Mouse (Mus musculus) embryonic facial prominence, embryonic 11.5 days (tissue): Measurements from ENCODE around the gene Sik3. TPM values are rescaled to one million over a fixed set of nuclear protein-coding genes. Genes with fewer than 3 reads are reported as not detected.

Source experiments
- ATAC-seq: fragments of 200-750 bp; cut with Nextera tagmentation; replicated peaks from 2 replicates; pipeline ENCODE4 v1.8.0; 2017; ENCODE audit warnings: low read depth; ENCODE audit not compliant: insufficient number of reproducible peaks, low FRiP score, low TSS enrichment
- DNase-seq: peaks from one replicate; pipeline ENCODE4 v3.0.0-alpha.2; 2015; ENCODE audit warnings: low spot score
- H3K27ac ChIP-seq: fragments of 300-500 bp; sonication (generic); replicated peaks from 2 replicates; pipeline ENCODE4 v1.5.1; 2014; ENCODE audit warnings: mild to moderate bottlenecking, low read depth, low read length, control low read depth
- H3K27me3 ChIP-seq: fragments of 300-500 bp; sonication (generic); 2 replicates; pipeline ENCODE4 v1.6.1; 2014; ENCODE audit warnings: mild to moderate bottlenecking, low read length, moderate library complexity, mixed read lengths; ENCODE audit not compliant: control insufficient read depth, insufficient read depth
- H3K36me3 ChIP-seq: fragments of 300-500 bp; sonication (generic); replicated peaks from 2 replicates; pipeline ENCODE4 v1.6.1; 2014; ENCODE audit warnings: low read depth, mild to moderate bottlenecking, low read length, moderate library complexity, mixed read lengths; ENCODE audit not compliant: control insufficient read depth, insufficient read depth
- H3K4me1 ChIP-seq: fragments of 300-500 bp; sonication (generic); 2 replicates; pipeline ENCODE4 v1.6.1; 2014; ENCODE audit warnings: low read length, mixed read lengths; ENCODE audit not compliant: control insufficient read depth, insufficient read depth
- H3K4me2 ChIP-seq: fragments of 300-500 bp; sonication (generic); 2 replicates; pipeline ENCODE4 v1.6.1; 2014; ENCODE audit warnings: low read depth, mild to moderate bottlenecking, control low read depth, low read length, moderate library complexity
- H3K4me3 ChIP-seq: fragments of 300-500 bp; sonication (generic); 2 replicates; pipeline ENCODE4 v1.5.1; 2014; ENCODE audit warnings: low read depth, low read length, control low read depth
- H3K9ac ChIP-seq: fragments of 300-500 bp; sonication (generic); replicated peaks from 2 replicates; pipeline ENCODE4 v1.6.1; 2014; ENCODE audit warnings: mild to moderate bottlenecking, control low read depth, low read length
- H3K9me3 ChIP-seq: fragments of 300-500 bp; sonication (generic); replicated peaks from 2 replicates; pipeline ENCODE4 v1.6.1; 2016; ENCODE audit warnings: mild to moderate bottlenecking, low read length, inconsistent platforms, mixed read lengths; ENCODE audit not compliant: control insufficient read depth
- WGBS: fragments of 180-500 bp; shearing (Covaris S2); extraction: QIAGEN DNeasy Blood & Tissue Kit; methylation state at CpG from one replicate; pipeline ENCODE4 v1.1.7; 2014; 5-methylcytosine and 5-hydroxymethylcytosine counted together
- polyA plus RNA-seq: library from polyadenylated mRNA; unstranded; fragments of >200 nt; fragmentation: Nextera tagmentation; extraction: Ambion mirVana; gene quantifications from 2 replicates; pipeline ENCODE4 v1.2.1, GENCODE M21; 2014

The Sik3 gene
- polyA plus RNA-seq, 1 experiment from 2014 or later, result 8.2 TPM

DNA sequence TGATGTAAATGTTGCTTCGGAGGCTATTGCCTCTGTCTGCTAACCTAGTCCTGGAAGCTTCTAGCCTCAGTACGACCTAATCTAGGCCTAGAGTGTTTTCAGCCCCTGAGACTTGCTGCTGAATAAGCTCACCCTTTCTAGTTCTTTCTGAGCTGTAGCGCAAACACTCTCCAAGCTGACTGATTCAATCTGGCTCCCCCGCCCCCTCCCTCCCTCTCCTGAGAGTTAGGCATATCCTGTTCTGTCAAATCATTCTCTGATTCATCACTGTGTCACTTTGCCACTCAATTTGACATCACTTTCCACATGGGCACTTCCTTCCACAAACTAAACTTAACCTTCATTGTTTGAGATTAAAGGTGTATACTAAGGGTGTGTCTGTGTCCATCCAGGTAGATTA is 164.0 kb downstream of the Sik3 start:
- no peak for ATAC-seq
- no peaks in the 10 kb centered on the region for H3K4me1 ChIP-seq
- no peak for DNase-seq
- no peak overlapping the region for H3K9ac ChIP-seq
- no peak overlapping the region for H3K27ac ChIP-seq
- no peak overlapping the region for H3K4me2 ChIP-seq
- H3K27me3 ChIP-seq, result no peaks in the 10 kb centered on the region
- H3K36me3 ChIP-seq, result no peaks in the 10 kb centered on the region
- no peaks in the 10 kb centered on the region for H3K9me3 ChIP-seq
- 87% methylated on average over 4 of the region's 4 CpGs for WGBS
- no peak overlapping the region for H3K4me3 ChIP-seq

DNA sequence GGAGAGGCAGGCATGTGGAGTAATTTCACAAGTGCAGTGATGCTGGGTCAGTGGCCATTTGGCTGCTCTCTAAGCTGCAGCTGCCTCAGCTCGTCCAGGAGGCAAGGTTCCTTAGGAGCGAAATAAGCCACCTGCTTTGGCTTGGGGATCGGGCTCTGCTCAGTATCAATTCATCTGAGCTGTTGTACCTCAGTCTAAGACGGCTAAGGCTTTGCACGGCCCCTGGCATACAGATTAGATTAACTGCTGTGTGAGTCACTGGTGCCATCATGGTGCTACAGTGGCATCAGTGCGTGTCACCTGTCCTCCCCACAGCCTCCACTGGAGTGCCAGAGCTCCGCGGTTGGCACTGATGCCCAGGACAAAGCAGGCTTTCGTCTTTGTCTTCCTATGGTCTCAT is 166.0 kb downstream of the Sik3 start:
- Histone ChIP-seq H3K36me3 (no peaks in the 10 kb centered on the region), H3K9me3 (no peaks in the 10 kb centered on the region), H3K27ac (no peak overlapping the region), H3K9ac (no peak overlapping the region), H3K4me1 (no peaks in the 10 kb centered on the region), H3K4me2 (no peak overlapping the region), H3K4me3 (no peak overlapping the region), H3K27me3 (no peaks in the 10 kb centered on the region)
- WGBS, result 91% methylated on average over 9 of the region's 9 CpGs
- no peak for DNase-seq
- ATAC-seq, result no peak

DNA sequence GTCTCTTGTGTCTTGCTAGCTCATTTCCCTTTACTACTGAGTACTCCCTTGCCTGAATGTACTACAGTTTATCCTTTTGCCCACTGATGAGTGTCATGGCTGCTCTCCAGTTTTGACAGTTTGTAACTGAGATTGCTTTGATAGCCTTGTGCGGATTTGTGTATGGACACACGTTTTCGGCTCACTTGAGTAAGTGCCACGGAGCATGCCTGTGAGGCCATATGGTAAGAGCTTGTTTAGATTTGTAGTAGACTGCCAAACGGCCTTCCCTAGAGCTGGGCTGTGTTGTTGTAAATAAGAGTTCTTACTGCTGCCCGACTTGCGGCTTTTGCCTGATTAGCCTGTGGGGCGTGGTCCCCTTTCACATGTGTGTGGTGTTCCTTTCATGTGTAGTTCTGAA is 168.7 kb downstream of the Sik3 start:
- H3K4me1 ChIP-seq, result no peaks in the 10 kb centered on the region
- no peak overlapping the region for H3K4me3 ChIP-seq
- H3K27ac ChIP-seq, result no peak overlapping the region
- no peak overlapping the region for H3K9ac ChIP-seq
- H3K36me3 ChIP-seq, result no peaks in the 10 kb centered on the region
- no peak overlapping the region for H3K4me2 ChIP-seq
- WGBS, result 83% methylated on average over 8 of the region's 8 CpGs
- no peak for DNase-seq
- H3K27me3 ChIP-seq, result no peaks in the 10 kb centered on the region
- ATAC-seq, result no peak
- H3K9me3 ChIP-seq, result no peaks in the 10 kb centered on the region

DNA sequence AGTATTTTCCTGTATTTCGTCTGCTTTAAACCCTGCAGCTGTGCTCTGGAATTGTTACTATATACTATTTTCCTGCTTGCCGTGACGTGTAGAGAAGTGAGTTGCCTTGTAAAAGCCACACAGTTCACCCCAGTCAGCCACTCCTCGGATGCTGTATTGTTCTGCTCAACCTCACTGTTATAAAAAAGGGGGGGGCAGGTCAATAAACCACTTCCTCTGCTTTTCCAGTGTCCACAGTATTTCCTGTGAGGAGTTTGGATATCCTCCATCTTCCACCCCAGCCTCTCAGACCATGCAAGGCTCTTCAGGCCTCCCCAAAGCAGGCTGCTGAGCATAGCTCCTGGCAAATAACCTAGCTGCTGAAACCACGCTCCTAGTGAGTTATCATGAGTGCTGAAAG is 171.9 kb downstream of the Sik3 start:
- Histone ChIP-seq H3K4me3 (no peak overlapping the region), H3K4me1 (no peaks in the 10 kb centered on the region), H3K36me3 (no peaks in the 10 kb centered on the region), H3K27ac (no peak overlapping the region), H3K9ac (no peak overlapping the region), H3K27me3 (no peaks in the 10 kb centered on the region), H3K9me3 (no peaks in the 10 kb centered on the region), H3K4me2 (no peak overlapping the region)
- no peak for DNase-seq
- no peak for ATAC-seq
- 80% methylated on average over 5 of the region's 5 CpGs for WGBS

DNA sequence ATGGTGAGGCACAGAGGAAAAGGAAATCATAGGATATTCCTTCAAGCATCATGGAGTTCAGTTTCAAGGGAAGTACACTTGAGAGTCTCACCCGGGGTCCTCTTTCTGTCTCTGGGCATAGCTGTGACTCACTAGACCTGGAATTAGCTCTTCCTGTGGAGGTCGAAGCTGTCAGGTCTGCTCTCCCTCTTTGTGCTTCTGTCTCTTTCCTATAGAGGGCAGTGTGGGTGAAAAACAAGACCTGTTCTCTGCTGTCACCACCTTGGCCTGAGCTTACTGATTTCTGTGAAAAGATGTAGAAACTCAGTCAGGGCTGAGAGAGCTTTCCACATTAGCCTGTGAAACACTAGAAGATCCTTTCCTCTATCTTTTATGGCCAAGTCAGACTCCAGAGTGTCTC is 172.6 kb downstream of the Sik3 start:
- Histone ChIP-seq H3K9me3 (no peaks in the 10 kb centered on the region), H3K4me2 (no peak overlapping the region), H3K4me3 (no peak overlapping the region), H3K27ac (no peak overlapping the region), H3K9ac (no peak overlapping the region), H3K4me1 (no peaks in the 10 kb centered on the region), H3K36me3 (no peaks in the 10 kb centered on the region), H3K27me3 (no peaks in the 10 kb centered on the region)
- DNase-seq, result peak; percentile 39
- WGBS, result 51% methylated on average over 2 of the region's 2 CpGs
- ATAC-seq, result no peak

DNA sequence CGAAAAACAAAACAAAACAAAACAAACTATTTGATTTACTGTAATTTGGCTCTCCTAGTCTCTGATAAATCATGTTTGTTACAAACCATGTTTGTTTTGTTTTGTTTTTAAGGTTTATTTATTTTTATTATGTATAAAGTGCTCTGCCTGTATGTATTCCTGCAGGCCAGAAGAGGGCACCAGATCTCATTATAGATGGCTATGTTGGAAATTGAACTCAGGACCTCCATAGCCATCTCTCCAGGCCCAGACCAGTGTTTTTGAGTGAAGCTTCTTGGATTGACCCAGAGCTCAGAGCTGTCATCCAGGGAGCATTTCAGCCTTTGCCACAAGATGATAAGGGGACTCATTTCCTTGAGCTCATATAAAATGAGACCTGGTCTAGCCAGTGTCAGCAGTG is 173.8 kb downstream of the Sik3 start:
- Histone ChIP-seq H3K9ac (no peak overlapping the region), H3K9me3 (no peaks in the 10 kb centered on the region), H3K4me1 (no peaks in the 10 kb centered on the region), H3K27me3 (no peaks in the 10 kb centered on the region), H3K4me2 (no peak overlapping the region), H3K36me3 (no peaks in the 10 kb centered on the region), H3K4me3 (no peak overlapping the region), H3K27ac (no peak overlapping the region)
- DNase-seq (no peak), ATAC-seq (no peak)
- 90% methylated on average over 1 of the region's 1 CpGs for WGBS

DNA sequence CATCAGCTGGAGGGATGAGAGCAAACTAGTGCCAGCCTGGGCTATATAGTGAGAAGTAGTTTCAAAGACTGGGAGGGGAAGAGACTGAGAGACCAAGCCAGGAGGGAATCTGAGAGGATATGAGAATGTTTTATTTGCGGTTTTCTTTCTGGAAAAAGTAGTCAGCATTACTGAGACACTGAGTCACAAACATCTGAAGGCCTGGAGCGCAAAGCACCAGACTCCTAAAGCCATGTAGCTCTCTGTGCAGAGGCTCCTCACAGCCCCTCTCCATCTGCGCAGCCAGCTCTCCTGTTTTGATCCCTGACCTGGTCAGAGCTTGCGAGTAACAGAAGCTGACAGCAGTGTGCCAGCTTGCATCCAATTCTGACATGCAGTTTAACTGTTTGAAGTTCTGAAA is 175.8 kb downstream of the Sik3 start:
- 81% methylated on average over 4 of the region's 4 CpGs for WGBS
- ATAC-seq (no peak), DNase-seq (no peak)
- H3K9me3 ChIP-seq, result no peaks in the 10 kb centered on the region
- H3K9ac ChIP-seq, result no peak overlapping the region
- H3K27ac ChIP-seq, result no peak overlapping the region
- no peaks in the 10 kb centered on the region for H3K36me3 ChIP-seq
- H3K4me2 ChIP-seq, result no peak overlapping the region
- no peaks in the 10 kb centered on the region for H3K27me3 ChIP-seq
- H3K4me1 ChIP-seq, result no peaks in the 10 kb centered on the region
- no peak overlapping the region for H3K4me3 ChIP-seq

DNA sequence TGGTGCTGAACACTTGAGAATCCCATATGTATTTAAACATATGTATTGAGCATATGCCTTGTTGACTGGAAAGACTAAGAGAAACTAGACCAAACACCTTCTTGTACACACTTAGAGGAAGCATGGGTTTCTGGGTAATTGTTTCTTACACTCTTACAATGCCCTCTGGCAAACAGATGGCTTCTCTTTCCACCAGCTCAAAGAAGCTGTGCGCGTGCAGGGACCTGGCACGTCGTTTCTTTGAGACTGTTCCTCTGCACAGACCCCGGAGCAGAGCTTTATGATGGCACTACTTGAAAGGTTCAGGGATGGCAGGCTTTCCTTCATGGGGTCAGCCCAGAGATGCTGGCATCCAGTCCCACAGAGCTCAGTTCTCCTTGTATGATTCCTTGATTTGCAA is 176.3 kb downstream of the Sik3 start:
- H3K36me3 ChIP-seq, result no peaks in the 10 kb centered on the region
- no peak for ATAC-seq
- no peaks in the 10 kb centered on the region for H3K4me1 ChIP-seq
- 61% methylated on average over 5 of the region's 5 CpGs for WGBS
- H3K9me3 ChIP-seq, result no peaks in the 10 kb centered on the region
- H3K4me2 ChIP-seq, result no peak overlapping the region
- H3K27me3 ChIP-seq, result no peaks in the 10 kb centered on the region
- H3K27ac ChIP-seq, result no peak overlapping the region
- H3K4me3 ChIP-seq, result no peak overlapping the region
- no peak overlapping the region for H3K9ac ChIP-seq
- no peak for DNase-seq

DNA sequence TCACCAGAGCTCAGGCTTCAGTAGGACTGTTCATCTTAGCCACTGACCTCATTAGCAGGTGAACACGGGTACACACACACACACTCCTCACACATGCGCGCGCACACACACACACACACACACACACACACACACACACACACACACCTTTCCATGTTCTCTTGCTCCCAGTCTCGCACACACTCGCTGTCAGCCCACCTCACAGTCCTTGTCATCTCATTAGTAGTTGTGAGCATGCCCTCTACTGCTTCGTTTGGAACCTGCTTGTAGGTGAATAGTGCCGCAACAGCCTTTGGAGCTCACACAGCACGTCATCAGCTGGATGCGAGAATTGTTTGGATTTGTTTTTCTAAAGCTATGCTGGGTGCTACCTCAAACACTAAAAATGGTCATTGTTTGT is 176.8 kb downstream of the Sik3 start:
- Histone ChIP-seq H3K4me1 (no peaks in the 10 kb centered on the region), H3K27ac (no peak overlapping the region), H3K4me2 (no peak overlapping the region), H3K9ac (no peak overlapping the region), H3K27me3 (no peaks in the 10 kb centered on the region), H3K9me3 (no peaks in the 10 kb centered on the region), H3K36me3 (no peaks in the 10 kb centered on the region), H3K4me3 (no peak overlapping the region)
- ATAC-seq, result no peak
- DNase-seq, result no peak
- 87% methylated on average over 10 of the region's 10 CpGs for WGBS
